Mouse (Mus musculus) spleen, adult 12 weeks (tissue): ENCODE measurements around the gene Gm21981.
A peak's percentile ranks its signal among the peaks of the same experiment; 100 is the strongest.

Source experiments
- DNase-seq: peaks from one replicate; pipeline ENCODE4 v3.0.0; 2022; ENCODE audit warnings: low spot score

Gene Gm21981

DNA sequence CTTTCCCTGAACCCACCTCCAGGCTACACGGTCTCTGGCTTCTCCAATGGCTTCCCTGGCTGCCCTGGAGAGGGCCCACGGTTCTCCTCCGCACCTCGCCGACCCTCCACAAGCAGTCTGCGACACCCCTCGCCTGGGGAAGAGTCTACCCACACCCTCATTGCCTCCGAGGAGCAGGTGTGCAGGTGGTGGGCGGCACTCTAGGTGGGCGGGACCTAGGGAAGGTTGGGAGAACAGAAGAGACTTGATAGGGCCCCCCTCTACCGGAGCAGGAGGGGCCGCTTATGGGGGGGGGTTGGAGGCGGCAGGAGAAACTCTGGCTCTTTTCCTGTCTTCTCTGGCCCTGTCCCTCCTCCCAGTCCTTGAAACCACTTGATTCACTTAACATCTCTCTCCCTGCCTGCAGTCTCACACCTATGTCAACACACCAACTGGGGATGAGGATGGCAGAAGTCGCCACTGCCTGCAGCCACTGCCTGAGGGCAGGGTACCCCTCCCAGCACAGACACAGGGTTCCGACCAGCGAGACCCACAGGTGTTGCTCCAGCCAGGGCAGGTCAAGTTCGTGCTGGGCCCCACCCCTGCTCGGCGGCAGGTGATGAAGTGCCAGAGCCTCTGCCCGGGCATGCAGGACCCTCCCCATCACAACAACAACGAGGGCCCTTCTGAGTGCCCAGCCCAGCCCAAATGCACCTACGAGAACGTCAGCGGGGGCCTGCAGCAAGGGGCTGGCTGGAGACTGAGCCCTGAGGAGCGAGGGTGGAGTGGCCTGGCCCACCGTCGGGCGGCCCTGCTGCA lies 8.5 kb upstream of the Gm21981 start:
- no peak for DNase-seq

DNA sequence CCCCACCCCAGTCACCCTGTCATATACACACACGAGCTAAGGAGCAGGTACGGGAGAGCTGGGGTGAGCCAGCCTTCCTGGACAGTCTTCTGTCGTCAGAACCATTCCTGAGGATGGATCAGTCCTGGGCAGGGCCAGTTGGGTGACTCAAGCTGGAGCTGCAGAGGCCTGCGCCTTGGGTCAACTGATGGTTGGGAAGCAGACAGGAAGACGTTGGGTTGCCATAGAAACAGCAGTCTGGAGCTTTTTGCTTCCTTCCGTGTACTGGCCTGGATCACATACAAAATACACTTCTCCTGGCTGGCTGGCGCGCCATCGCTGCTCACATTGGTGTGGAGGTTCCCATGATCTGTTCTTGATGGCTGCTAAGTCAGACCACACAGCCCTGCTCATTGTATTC lies 7.5 kb upstream of the Gm21981 start:
- no peak for DNase-seq

DNA sequence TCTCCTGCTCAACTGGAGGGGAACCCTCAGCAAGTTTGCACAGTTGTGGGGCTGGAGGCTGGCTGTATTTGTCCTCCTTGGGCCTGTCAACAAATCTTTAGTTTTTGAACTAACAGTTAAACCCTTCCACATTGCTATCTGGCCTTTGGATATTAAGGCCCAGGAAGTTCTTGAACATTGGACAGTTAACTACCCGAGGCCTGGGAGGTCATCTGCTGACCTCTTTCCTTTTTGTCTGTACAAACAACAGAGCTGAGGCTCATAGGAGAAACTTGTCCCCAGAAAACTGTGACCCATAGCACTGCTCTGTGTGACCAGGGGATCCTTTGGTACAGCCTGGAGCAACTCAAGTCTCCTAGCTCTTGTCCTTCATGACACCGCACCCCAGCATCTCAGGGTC lies 4.8 kb upstream of the Gm21981 start:
- DNase-seq: no peak

DNA sequence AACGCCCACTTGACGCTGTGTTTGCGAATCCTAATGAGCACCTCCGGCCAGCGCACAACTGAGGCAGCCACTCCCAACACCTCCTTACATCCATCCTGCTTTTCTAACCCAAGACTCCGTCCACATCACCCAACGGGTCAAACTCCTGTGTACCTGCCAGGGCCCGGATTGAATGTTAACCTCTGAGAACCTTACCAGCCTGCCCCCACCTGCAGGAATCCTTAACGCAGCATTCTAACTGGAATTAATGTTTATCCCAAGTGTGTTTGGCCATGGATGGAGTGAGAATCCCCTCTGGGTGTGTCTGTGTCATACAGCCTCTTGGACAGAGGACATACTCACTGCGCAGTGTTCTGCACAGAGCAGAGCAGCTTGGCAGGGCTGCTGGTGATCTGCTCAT lies 3.9 kb upstream of the Gm21981 start:
- DNase-seq: no peak

DNA sequence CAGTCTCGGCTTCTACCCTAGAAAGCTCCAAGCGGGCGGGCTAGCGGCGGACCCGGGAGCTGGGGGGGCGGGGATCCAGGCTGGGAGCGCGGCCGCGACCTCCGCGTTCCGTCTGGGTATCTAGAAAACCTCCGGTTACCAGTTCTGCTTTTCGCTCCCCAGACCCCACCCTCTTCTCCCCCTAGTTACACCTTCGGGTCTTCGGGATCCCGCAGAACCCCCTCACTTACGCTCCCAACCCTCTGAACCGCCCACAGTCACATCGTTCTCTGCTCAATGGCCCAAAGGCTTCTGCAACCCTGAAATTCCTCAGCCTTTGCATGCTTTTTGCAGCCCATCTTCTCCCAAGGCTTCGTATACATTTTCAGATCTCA lies 1.1 kb upstream of the Gm21981 start:
- no peak for DNase-seq

DNA sequence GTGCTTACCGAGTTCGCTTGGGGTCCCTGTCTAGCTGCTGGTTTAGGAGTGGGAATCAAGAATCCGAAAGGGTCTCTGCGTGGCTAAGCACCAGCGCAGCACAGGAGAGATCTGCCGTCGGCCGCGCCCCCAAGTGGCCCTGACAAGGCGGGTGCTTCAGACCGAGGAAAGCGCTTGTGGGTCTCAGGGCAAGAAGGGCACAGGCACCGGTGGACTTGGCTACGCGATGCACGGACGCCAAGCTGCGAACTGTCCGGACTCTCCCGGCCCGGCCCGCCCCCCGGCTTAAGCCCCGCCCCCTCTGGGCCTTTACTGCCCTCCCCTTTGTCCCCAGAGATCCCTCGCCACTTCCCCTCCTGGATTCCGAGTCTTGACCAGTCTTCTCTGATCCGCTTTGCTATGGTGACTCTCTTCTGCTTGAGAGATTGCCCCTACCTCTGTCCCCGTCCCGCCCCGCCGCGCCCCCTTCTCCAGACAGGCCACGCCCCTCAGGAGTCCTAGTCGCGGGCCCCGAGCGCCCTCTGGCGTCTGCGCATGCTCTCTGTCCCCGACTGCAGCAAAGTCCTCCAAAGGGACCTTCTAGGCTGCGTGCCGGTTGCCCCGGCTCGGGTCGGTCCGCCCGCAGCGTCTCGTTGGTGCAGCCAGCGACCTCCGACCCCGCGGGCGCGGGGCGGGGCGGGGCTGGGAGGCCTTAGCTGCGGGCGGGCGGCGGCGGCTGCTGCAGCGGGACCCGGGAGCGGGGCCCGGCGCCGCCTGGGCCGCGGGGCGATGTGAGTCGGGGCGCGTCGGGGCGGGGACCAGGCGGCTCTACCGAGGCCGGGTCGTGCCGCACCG lies 465 bp upstream of the Gm21981 start, which contains the start of gene Prickle4:
TSS of gene Prickle4 (minus strand) at position 234 of the 834 bp plus-strand sequence.
- DNase-seq: peak; percentile 90

DNA sequence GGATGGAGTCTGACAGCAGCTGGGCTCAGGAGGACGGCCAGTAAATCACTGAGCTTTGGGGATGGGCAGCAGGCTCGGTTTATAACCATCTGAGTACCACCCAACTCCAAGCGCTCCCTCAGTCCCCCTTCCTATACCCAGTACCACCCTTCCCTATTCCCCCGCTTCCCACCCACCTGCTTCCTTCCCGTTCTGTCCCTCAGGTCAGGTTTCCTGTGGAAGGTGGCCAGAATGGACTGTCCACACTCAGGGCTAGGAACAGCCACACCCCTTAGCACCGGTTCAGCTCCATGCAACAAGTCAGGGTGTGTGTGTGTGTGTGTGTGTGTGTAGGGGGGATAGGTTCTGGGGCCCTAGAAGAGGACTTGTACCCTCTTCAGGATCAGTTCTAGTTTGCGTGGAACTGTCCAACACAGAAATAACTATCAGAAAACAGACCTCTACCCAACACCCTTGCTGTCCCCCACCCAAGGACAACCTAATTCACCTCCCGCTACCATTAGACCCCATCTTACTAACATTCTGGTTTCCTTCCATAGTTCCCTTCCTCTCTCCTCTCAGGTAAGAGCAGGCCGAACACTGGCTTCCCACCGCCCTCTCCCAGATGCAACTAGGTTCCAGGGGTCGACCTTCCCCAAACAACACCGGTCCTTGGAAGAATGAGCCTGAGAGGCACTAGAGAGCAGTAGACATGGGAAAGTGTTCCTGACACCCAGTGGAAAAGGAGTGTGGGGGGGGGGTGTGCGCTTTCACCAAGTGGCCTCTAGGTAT lies 399 bp downstream of the Gm21981 start:
- no peak for DNase-seq

DNA sequence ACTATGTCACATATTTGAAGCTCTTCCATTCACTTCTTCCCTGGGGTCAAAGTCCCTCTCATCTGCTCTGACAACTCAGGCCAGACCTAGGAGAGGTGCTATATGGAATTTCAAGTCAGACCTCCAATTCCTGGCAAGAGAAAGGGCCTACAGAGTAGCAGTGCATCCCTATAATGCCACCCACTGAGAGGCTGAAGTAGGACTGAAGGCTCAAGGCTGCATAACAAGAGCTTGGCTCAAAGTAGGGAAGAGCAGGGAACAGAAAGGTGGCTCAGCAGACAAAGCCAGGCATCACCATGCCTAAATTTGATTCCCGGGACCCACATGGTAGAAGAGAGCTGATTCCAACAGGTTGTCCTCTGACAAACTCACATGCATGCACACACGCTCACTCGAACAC lies 2.6 kb downstream of the Gm21981 start:
- DNase-seq: no peak

DNA sequence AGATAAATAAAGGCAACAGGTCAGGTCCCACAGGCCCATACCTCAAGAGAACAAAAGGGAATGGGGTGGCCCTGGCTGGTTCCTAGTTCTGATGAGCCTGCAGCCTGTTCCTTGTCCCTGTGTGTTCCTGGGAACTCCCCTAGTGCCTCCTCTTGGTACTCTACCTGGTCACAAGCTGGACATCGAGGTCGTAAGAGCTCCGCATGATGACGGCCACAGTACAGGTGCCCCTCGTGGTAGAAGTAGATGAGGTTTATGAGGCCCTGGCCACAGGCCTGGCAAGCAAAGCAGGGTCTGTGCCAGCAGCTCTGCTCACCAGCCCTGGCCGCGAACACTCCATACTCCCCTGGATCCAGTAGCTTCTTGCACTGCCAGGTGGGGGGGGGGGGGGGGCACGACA lies 4.4 kb downstream of the Gm21981 start:
- DNase-seq: no peak

DNA sequence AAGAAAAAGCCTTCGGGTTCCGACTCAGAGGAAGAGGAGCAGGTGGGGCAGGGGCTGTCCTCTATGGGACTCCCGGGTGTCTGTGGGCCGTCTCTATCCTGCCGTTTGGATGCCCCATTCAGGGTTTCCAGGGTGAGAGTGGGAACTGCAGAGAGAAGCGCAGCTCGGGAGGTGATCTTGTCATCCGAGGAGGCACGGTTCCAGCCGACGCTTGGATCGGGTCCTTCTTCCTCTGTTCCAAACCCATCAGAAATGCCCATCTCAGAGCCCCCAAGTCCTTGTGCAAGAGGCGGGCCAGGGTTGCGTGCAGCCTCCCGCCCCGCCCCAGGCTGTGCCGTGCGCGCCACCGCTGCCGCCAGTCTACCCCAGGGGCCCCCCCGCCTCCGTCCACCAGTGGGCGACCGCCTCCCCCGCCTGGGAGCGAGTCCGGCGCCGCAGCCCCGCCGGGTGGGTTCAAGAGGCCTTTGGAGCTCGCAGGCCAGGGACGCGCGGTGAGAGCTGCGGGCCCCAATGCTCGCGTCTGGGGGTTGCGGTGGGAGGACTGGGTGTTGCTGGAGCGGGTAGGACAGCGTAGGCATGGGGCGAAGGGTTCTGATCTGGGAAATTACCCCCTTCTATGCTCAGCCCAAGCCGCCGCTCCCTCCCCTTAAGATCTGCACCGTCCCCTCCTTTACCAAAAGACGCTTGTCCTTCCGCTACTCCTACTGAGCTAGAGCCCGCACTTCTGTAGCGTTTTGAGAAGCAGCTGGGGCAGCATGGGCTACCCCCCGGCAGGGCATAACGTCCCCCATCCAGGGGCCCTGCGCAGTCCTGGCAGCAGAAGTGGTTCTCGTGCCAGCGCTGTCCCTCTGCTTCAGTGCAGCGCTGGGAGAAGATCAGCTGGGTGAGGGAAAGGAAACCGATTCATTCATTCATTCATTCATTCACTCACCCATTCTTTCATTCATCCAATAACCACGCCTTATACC lies 5.4 kb downstream of the Gm21981 start, which contains the start of gene Frs3:
TSS of gene Frs3 (plus strand) at position 423 of the 968 bp plus-strand sequence.
- DNase-seq: peak; percentile 33

DNA sequence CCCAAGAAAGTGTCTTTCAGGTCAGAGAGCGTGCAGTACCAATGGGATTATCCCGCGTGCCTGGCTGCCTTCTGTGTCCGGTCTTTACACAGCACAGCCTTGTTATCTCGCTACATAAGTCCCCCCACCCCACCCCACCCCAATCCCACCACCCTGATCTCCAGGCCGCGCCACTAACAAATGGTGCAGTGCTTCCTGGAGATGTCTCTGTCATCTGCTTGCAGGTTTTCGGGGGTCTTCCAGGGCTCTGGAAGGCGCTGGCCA lies 6.0 kb downstream of the Gm21981 start, which contains the start of gene Tomm6:
TSS of gene Tomm6 (minus strand) at position 43 of the 264 bp plus-strand sequence.
- no peak for DNase-seq

DNA sequence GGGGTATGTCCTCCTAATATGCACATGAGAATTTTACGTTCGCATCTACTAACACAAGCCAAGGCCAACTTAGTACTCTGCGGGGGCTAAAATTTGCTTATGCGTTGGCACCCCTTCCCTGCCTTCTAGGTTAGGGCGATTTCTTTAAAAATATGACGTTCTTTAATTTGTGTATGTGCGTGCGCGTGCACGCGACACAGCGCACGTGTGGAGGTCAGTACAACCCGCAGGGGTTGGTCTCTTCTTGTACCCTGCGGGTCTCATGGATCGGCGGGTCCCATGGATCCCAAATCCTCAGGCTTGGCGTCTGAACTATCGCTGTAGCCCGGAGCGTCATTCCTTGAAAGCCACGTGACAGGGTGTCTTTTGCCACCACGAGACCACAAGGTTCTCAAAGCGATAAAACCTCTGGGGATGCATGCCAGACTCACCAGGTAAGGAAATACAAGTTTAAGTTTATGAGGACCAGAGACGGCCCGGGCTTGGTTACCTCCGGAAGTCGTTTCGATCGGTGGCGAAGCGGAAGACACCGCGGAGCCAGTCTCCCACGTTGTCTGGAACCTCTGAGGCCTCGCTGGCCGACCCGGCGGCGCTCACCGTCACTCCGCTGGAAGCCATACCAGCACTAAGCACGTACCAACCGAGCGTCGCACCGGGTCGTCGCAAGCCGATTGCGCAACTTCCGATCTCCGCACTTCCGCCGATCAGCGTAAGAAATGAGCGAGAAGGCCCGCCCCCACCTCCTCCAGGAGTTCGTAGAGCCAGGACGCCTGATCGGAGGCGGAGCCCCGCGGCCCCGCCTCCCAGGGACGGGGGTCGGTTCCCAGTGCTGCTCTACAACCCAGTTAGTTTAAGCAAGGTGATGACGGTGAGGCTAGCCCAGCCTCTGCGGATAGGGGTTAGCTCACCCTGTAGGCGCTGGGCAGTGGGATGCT lies 6.6 kb downstream of the Gm21981 start:
- DNase-seq: peak; percentile 81

DNA sequence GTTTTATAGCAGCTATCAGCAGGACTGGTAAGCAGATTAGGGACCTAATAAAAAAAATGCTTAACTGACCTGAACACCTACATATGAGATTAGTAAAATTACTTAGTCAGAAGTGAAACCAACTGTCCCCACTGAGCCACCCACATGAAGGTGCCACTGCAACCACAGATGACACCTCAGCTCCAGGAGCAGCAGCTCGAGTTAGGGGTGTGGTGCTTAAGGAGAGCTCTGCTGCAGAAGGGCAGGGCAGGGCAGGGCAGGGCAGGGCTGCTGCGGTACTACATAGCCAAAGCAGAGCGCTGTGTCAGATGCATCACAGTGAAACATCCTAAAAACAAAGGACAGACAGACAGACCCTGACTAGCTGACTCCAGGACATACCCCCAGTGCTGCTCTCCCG lies 11.4 kb downstream of the Gm21981 start:
- DNase-seq: no peak

DNA sequence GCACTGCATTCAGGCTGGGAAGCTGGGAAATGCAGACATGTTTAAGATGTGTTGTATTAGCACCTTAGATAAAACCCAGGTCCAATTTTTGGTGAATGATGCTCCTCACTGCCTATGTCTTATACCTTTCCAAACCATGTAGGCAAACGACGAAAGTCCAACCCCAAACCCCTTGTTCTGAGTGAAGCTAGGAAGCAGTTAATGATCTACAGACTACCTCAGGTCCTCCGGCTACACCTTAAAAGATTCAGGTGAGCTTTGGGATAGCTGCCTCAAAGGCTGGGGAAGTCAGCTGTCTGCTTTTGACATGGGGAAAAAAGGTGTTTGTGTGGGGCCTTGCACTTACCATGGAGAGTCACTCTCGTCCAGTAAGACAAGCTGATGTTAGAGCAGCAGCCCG lies 15.6 kb downstream of the Gm21981 start:
- DNase-seq: no peak

DNA sequence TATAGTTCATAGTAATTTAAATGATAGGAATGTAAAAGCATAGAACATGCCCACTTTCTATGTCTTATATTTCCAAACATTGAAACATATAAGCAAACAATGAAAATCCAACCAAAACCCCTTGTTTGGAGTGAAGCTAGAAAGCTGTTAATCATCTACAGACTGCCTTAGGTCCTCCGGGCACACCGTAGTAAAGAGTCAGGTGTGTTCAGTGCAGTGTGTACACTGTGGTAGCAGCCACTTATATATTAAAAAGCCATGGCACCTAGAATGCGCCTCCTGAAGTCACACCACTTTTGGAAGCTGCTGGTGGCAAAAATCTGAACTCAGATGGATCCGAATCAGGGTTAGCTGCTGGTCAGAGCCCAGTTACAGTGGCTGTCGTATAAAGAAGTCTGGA lies 16.0 kb downstream of the Gm21981 start:
- no peak for DNase-seq

DNA sequence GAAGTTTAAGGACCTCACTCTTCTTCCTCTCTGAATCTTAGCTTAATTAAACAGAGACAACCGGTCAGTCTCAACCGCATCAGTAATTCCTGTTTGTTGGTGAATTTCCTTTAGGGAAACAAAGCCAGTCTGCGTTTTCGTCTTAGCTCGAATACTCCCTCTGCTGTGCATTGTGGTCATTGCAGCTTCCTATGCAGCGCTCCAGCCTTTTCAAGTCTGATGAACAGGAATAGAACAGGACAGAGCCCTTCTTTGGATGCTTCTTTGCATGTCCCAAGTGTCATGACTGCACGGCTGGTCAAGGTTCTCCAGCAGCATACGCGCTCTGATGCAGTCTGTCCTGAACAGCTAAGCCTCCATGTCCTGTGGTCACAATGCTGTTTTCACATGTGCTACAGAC lies 17.7 kb downstream of the Gm21981 start:
- DNase-seq: no peak

DNA sequence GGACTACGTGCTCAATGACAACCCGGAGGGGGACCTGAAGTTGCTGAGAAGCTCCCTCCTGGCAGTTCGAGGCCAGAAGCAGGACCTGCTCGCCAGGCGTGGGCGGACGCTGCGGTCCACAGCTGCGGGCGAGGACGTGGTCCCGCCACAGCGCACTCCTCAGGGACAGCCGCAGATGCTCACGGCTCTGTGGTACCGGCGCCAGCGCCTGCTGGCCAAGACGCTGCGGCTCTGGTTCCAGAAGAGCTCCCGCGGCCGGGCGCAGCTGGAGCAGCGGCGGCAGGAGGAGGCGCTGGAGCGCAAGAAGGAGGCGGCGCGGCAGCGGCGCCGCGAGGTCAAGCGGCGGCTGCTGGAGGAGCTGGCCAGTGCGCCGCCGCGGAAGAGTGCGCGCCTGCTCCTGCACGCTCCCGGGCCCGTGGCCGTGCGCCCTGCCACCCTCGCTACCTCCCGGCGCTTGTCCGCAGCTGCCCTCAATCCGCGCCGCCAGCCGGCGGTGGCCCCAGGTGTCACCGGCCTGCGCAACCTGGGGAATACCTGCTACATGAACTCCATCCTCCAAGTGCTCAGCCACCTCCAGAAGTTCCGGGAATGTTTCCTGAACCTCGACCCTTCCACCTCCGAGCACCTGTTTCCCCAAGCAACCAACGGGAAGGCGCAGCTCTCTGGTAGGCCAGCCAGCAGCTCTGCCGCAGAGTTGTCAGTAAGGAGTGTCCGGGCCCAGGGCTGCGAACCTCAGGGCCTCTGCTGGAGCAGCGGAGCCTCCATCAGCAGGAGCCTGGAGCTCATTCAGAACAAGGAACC lies 21.7 kb downstream of the Gm21981 start:
- no peak for DNase-seq

DNA sequence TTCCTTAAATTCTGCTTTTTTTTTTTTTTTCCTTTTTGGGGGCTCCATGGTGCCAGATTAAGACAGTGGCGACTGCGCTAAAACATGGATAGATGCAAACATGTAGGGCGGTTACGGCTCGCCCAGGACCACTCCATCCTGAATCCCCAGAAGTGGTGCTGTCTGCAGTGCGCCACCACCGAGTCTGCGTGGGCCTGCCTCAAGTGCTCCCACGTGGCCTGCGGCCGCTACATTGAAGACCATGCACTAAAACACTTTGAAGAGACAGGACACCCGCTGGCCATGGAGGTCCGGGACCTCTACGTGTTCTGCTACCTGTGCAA lies 22.3 kb downstream of the Gm21981 start:
- DNase-seq: no peak

DNA sequence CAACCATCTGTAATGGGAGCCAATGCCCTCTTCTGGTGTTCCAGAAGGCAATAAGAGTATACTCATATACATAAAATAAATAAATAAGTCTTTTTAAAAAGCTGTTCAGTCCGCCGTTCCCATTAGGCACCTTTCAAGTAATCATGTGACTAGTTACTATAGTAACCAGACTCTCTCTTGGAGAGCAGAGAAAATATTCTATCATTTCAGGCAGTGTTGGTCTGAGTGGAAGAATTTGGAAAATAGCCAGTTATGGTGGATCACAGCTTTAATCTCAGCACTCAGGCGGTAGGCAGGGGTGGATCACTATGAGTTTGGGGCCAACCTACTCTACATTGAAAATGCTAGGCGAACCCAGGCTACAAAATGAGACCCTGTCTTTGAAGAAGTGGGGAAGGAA lies 25.1 kb downstream of the Gm21981 start:
- no peak for DNase-seq

DNA sequence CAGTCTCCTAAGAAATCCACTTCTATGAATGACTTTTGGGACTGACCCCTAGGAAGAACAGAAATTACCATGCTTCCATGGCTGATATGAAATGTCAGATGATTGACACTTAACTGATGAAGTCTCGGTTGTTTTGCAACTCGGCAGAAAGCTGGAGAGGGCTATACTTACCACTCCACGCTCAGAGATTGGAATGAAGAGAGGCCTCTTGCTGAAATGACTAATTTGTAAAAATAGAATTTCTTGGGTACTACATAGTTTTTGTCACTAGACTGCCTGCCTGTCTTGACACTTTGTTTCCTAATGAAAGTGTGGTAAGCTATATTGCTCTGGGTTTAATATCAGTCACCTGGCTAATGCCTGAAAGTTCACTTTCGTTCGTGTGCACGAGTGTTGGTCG lies 29.8 kb downstream of the Gm21981 start:
- no peak for DNase-seq
